Mouse (Mus musculus) spleen, adult 2 months (tissue): ENCODE data around the gene Ndn. TPM values are rescaled to one million over a fixed set of nuclear protein-coding genes. Genes with fewer than 3 reads are reported as not detected.

Experiments used
- DNase-seq, 2 experiments: peaks; one replicate each; pipeline versions ENCODE4 v3.0.0 to v3.0.0-alpha.2; 2012 to 2021; ENCODE audit warnings: low spot score in 2 of 2, low read depth in 1 of 2
- H3K27ac ChIP-seq: fragments of 200-500 bp; 2 replicates; pipeline ENCODE4 v1.5.1; 2012; ENCODE audit warnings: low read length, inconsistent platforms; ENCODE audit not compliant: insufficient read depth
- H3K27me3 ChIP-seq: fragments of 200-500 bp; 2 replicates; pipeline ENCODE4 v1.6.1; 2012; ENCODE audit warnings: mild to moderate bottlenecking, moderate library complexity, low read length, inconsistent platforms; ENCODE audit not compliant: control insufficient read depth, insufficient read depth
- H3K36me3 ChIP-seq: fragments of 200-500 bp; 2 replicates; pipeline ENCODE4 v1.6.1; 2012; ENCODE audit warnings: mild to moderate bottlenecking, low read length, inconsistent platforms; ENCODE audit not compliant: control insufficient read depth, insufficient read depth
- H3K4me1 ChIP-seq: fragments of 200-500 bp; 2 replicates; pipeline ENCODE4 v1.6.1; 2011; ENCODE audit warnings: inconsistent platforms; ENCODE audit not compliant: control insufficient read depth, insufficient read depth, insufficient read length
- H3K4me3 ChIP-seq: fragments of 200-500 bp; 2 replicates; pipeline ENCODE4 v1.5.1; 2011; ENCODE audit warnings: mild to moderate bottlenecking, inconsistent platforms; ENCODE audit not compliant: insufficient read depth, insufficient read length; ENCODE audit errors: extremely low read depth
- CTCF ChIP-seq: fragments of 200-500 bp; IDR thresholded peaks from 2 replicates; pipeline ENCODE4 v1.5.1; 2011; ENCODE audit warnings: mild to moderate bottlenecking, inconsistent platforms; ENCODE audit not compliant: insufficient read depth, insufficient read length, insufficient replicate concordance; ENCODE audit errors: extremely low read depth
- POLR2A ChIP-seq: fragments of 200-500 bp; IDR thresholded peaks from 2 replicates; pipeline ENCODE4 v1.6.1; 2011; ENCODE audit warnings: low read depth, low read length, inconsistent platforms
- WGBS: fragments of 180-500 bp; shearing (Covaris S2); methylation state at CpG from one replicate; pipeline ENCODE4 v1.1.7; 2018; 5-methylcytosine and 5-hydroxymethylcytosine counted together
- polyA plus RNA-seq: library from polyadenylated mRNA; depleted of rRNA; stranded (reverse); fragments of >200 nt; gene quantifications from 2 replicates; pipeline ENCODE4 v1.2.3, GENCODE M21; 2012

The Ndn gene
- polyA plus RNA-seq, 1 experiment, result 2.7 TPM

- Histone ChIP-seq H3K27ac (no peak overlapping the region), H3K4me3 (no peak overlapping the region), H3K36me3 (no peaks in the 10 kb centered on the region), H3K27me3 (no peaks in the 10 kb centered on the region), H3K4me1 (no peaks in the 10 kb centered on the region)
- DNase-seq, result no peak
- WGBS, result 63% methylated on average over 8 of the region's 8 CpGs
- TF ChIP-seq POLR2A (no peak), CTCF (no peak)
Measured at GRCm38 (mm10) chr7:62351266-62351665, 4.9 kb downstream of the Ndn start.

- Histone ChIP-seq H3K27me3 (no peaks in the 10 kb centered on the region), H3K4me1 (no peaks in the 10 kb centered on the region), H3K36me3 (no peaks in the 10 kb centered on the region), H3K27ac (no peak overlapping the region), H3K4me3 (no peak overlapping the region)
- 56% methylated on average over 7 of the region's 7 CpGs for WGBS
- DNase-seq, result no peak
- TF ChIP-seq CTCF, result no peak
- no peak for TF ChIP-seq POLR2A
Measured at GRCm38 (mm10) chr7:62365039-62365636, 18.8 kb downstream of the Ndn start.

- Histone ChIP-seq H3K36me3 (no peaks in the 10 kb centered on the region), H3K4me3 (no peak overlapping the region), H3K4me1 (no peaks in the 10 kb centered on the region), H3K27ac (no peak overlapping the region), H3K27me3 (no peaks in the 10 kb centered on the region)
- no peak for DNase-seq
- WGBS, result 80% methylated on average over 8 of the region's 8 CpGs
- TF ChIP-seq POLR2A, result no peak
- TF ChIP-seq CTCF, result no peak
Measured at GRCm38 (mm10) chr7:62366730-62367129, 20.4 kb downstream of the Ndn start.

GRCm38 (mm10) chr7:62375658-62376057 lies 29.3 kb downstream of the Ndn start:
- WGBS, result 29% methylated on average over 4 of the region's 4 CpGs
- H3K27ac ChIP-seq, result no peak overlapping the region
- DNase-seq, result no peak
- TF ChIP-seq POLR2A, result no peak
- no peak for TF ChIP-seq CTCF
- H3K4me1 ChIP-seq, result no peaks in the 10 kb centered on the region
- H3K27me3 ChIP-seq, result no peaks in the 10 kb centered on the region
- H3K36me3 ChIP-seq, result no peaks in the 10 kb centered on the region
- H3K4me3 ChIP-seq, result no peak overlapping the region

GRCm38 (mm10) chr7:62376510-62377304 lies 30.3 kb downstream of the Ndn start, which contains the start of gene Magel2:
TSS of gene Magel2 (plus strand) at chr7:62377010.
- H3K4me1 ChIP-seq, result no peaks in the 10 kb centered on the region
- H3K27me3 ChIP-seq, result no peaks in the 10 kb centered on the region
- 31% methylated on average over 31 of the region's 31 CpGs for WGBS
- TF ChIP-seq CTCF (no peak), POLR2A (no peak)
- no peak within 1 kb of the TSS for H3K27ac ChIP-seq
- DNase-seq, result no peak
- H3K4me3 ChIP-seq, result no peak within 1 kb of the TSS
- no peaks in the 10 kb centered on the region for H3K36me3 ChIP-seq

GRCm38 (mm10) chr7:62377313-62377712 lies 30.9 kb downstream of the Ndn start:
- Histone ChIP-seq H3K27me3 (no peaks in the 10 kb centered on the region), H3K4me1 (no peaks in the 10 kb centered on the region), H3K36me3 (no peaks in the 10 kb centered on the region), H3K4me3 (no peak overlapping the region), H3K27ac (no peak overlapping the region)
- no peak for TF ChIP-seq POLR2A
- TF ChIP-seq CTCF, result no peak
- DNase-seq, result no peak
- 30% methylated on average over 14 of the region's 14 CpGs for WGBS

GRCm38 (mm10) chr7:62378529-62378928 lies 32.2 kb downstream of the Ndn start:
- no peaks in the 10 kb centered on the region for H3K4me1 ChIP-seq
- no peak overlapping the region for H3K27ac ChIP-seq
- H3K27me3 ChIP-seq, result no peaks in the 10 kb centered on the region
- no peak for DNase-seq
- 83% methylated on average over 9 of the region's 9 CpGs for WGBS
- H3K4me3 ChIP-seq, result no peak overlapping the region
- TF ChIP-seq POLR2A, result no peak
- no peaks in the 10 kb centered on the region for H3K36me3 ChIP-seq
